Mouse (Mus musculus) thymus, adult 18-20 months (tissue): ENCODE results near the gene Abcc10.

Source experiments
- DNase-seq, 2 experiments: peaks; one replicate each; pipeline ENCODE4 v3.0.0; 2022; ENCODE audit warnings: mixed read lengths in 2 of 2

Gene Abcc10

GRCm38 (mm10) chr17:46254106-46254505 is 74.0 kb downstream of the Abcc10 start:
- peak in 1 of 2 experiments; percentile 36 for DNase-seq

- DNase-seq, result peak; percentile 76 to 78
These were observed 74.6 kb downstream of the Abcc10 start, which contains the start of gene Lrrc73 for GRCm38 (mm10) chr17:46253452-46254084. Gene Lrrc73, plus strand, starts transcription at chr17:46253531.
